Mouse (Mus musculus): ENCODE data around the gene Svep1.

- TF ChIP-seq CTCF (IDR thresholded peaks at IDR 0.05; ENCODE audit: extremely low read depth, insufficient read length, insufficient replicate concordance, low read depth, low read length): no peak
- TF ChIP-seq POLR2A (IDR thresholded peaks at IDR 0.05; ENCODE audit: low read depth, low read length): no peak
These were observed 21.8 kb downstream of the Svep1 start for GRCm38 (mm10) chr4:58184681-58185341.
